Mouse (Mus musculus) lung, adult 2 months (tissue): ENCODE data around the gene Mepce.

Experiments used
- CTCF ChIP-seq: fragments of 200-500 bp; IDR thresholded peaks from 2 replicates; pipeline ENCODE4 v1.5.1; 2011; ENCODE audit warnings: mild to moderate bottlenecking, low read length, control low read depth; ENCODE audit not compliant: insufficient read depth
- POLR2A ChIP-seq: fragments of 200-500 bp; IDR thresholded peaks from 2 replicates; pipeline ENCODE4 v1.6.1; 2011; ENCODE audit warnings: low read depth, mild to moderate bottlenecking, control low read depth, low read length, borderline replicate concordance; ENCODE audit errors: extremely low read depth

DNA sequence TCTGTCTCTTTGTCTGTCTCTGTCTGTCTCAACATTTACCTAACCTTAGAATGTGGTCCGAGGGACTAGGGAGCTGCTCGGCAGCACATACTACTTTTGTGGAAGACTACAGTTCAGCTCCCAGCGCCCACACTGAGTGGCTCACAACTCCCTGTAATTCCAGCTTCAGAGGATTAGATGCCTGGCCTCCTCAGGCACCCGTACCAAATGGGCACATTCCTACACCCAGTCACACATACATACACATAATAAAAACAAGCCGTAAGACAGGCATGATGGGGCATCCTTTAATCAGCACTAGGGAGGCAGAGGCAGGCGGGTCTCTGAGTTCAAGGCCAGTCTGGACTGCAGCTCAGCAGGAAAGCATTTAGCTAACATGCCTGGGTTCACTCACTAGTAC is 44.6 kb downstream of the Mepce start:
- TF ChIP-seq CTCF = no peak
- TF ChIP-seq POLR2A = no peak
